Mouse (Mus musculus) intestine, embryonic 14.5 days (tissue): ENCODE data around the gene Eif3i. TPM values are rescaled to one million over a fixed set of nuclear protein-coding genes. Genes with fewer than 3 reads are reported as not detected.

Experiments used
- ATAC-seq: fragments of 200-750 bp; cut with Nextera tagmentation; replicated peaks from 2 replicates; pipeline ENCODE4 v1.8.0; 2017; ENCODE audit warnings: low read depth, moderate number of reproducible peaks, moderate TSS enrichment, moderate library complexity; ENCODE audit not compliant: low FRiP score, low TSS enrichment
- DNase-seq: peaks from one replicate; pipeline ENCODE4 v3.0.0-alpha.2; 2018; ENCODE audit warnings: low spot score
- H3K27ac ChIP-seq: fragments of 300-500 bp; sonication (generic); 2 replicates; pipeline ENCODE4 v1.5.1; 2014; ENCODE audit warnings: low read depth, mild to moderate bottlenecking, control low read depth
- H3K27me3 ChIP-seq: fragments of 300-500 bp; sonication (generic); replicated peaks from 2 replicates; pipeline ENCODE4 v1.6.1; 2014; ENCODE audit warnings: low read length, control low read depth; ENCODE audit not compliant: control insufficient read depth, insufficient read depth
- H3K36me3 ChIP-seq: fragments of 300-500 bp; sonication (generic); 2 replicates; pipeline ENCODE4 v1.6.1; 2014; ENCODE audit warnings: low read length, control low read depth; ENCODE audit not compliant: control insufficient read depth, insufficient read depth
- H3K4me1 ChIP-seq: fragments of 300-500 bp; sonication (generic); replicated peaks from 2 replicates; pipeline ENCODE4 v1.6.1; 2014; ENCODE audit warnings: low read length, control low read depth, mixed read lengths; ENCODE audit not compliant: control insufficient read depth, insufficient read depth
- H3K4me2 ChIP-seq: fragments of 300-500 bp; sonication (generic); 2 replicates; pipeline ENCODE4 v1.6.1; 2014; ENCODE audit warnings: low read length
- H3K4me3 ChIP-seq: fragments of 300-500 bp; sonication (generic); 2 replicates; pipeline ENCODE4 v1.5.1; 2014; ENCODE audit warnings: low read depth, low read length, control low read depth, mixed read lengths
- H3K9ac ChIP-seq: fragments of 300-500 bp; sonication (generic); 2 replicates; pipeline ENCODE4 v1.6.1; 2014; ENCODE audit warnings: mild to moderate bottlenecking, low read length
- H3K9me3 ChIP-seq: fragments of 300-500 bp; sonication (generic); 2 replicates; pipeline ENCODE4 v1.6.1; 2016; ENCODE audit warnings: low read length, control low read depth; ENCODE audit not compliant: control insufficient read depth
- WGBS: fragments of 180-500 bp; shearing (Covaris S2); extraction: QIAGEN DNeasy Blood & Tissue Kit; methylation state at CpG from one replicate; pipeline ENCODE4 v1.1.7; 2014; 5-methylcytosine and 5-hydroxymethylcytosine counted together
- polyA plus RNA-seq: library from polyadenylated mRNA; unstranded; fragments of >200 nt; fragmentation: Nextera tagmentation; extraction: Ambion mirVana; gene quantifications from 2 replicates; pipeline ENCODE4 v1.2.1, GENCODE M21; 2014

Gene Eif3i
- polyA plus RNA-seq, 1 experiment from 2014 or later, result 356 TPM

DNA sequence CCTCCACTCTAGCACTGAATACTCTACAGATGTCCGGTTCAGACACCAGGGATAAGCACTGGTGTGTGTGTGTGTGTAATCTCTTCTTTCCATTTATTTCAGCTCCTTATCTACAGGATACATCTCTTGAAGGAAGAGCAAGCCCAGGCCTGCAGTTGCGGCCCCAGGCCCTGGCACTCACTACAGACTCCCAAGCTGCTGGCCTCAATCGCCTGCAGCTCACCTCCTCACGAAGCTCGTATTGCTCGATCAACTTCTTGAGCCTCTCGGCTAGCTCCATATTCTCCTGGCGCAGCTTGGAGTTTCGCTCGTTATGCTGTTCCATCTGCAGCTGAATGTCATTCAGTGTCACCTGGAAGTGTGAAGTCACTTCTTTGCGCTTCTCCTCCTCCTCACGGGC, 31.4 kb upstream of the Eif3i start:
- H3K4me1 ChIP-seq, result no peaks in the 10 kb centered on the region
- DNase-seq (no peak), ATAC-seq (no peak)
- H3K36me3 ChIP-seq, result peaks cover 100% of the 10 kb centered on the region
- WGBS, result 92% methylated on average over 12 of the region's 12 CpGs
- H3K4me2 ChIP-seq, result no peak overlapping the region
- no peaks in the 10 kb centered on the region for H3K27me3 ChIP-seq
- H3K9ac ChIP-seq, result no peak overlapping the region
- H3K27ac ChIP-seq, result no peak overlapping the region
- H3K9me3 ChIP-seq, result no peaks in the 10 kb centered on the region
- H3K4me3 ChIP-seq, result no peak overlapping the region

GRCm38 (mm10) chr4:129630944-129631343, 30.5 kb upstream of the Eif3i start:
- DNase-seq (no peak), ATAC-seq (no peak)
- H3K27me3 ChIP-seq, result no peaks in the 10 kb centered on the region
- WGBS, result 75% methylated on average over 4 of the region's 4 CpGs
- no peak overlapping the region for H3K27ac ChIP-seq
- H3K4me2 ChIP-seq, result no peak overlapping the region
- no peaks in the 10 kb centered on the region for H3K9me3 ChIP-seq
- H3K36me3 ChIP-seq, result peaks cover 95% of the 10 kb centered on the region
- no peak overlapping the region for H3K4me3 ChIP-seq
- H3K4me1 ChIP-seq, result no peaks in the 10 kb centered on the region
- H3K9ac ChIP-seq, result no peak overlapping the region

- H3K9ac ChIP-seq, result no peak overlapping the region
- no peaks in the 10 kb centered on the region for H3K27me3 ChIP-seq
- H3K4me1 ChIP-seq, result peaks cover 23% of the 10 kb centered on the region
- peaks cover 46% of the 10 kb centered on the region for H3K36me3 ChIP-seq
- H3K27ac ChIP-seq, result no peak overlapping the region
- no peak overlapping the region for H3K4me2 ChIP-seq
- no peaks in the 10 kb centered on the region for H3K9me3 ChIP-seq
- H3K4me3 ChIP-seq, result no peak overlapping the region
- no peak for DNase-seq
- ATAC-seq, result no peak
- 78% methylated on average over 6 of the region's 6 CpGs for WGBS
Measured at GRCm38 (mm10) chr4:129626035-129626434, 25.6 kb upstream of the Eif3i start.

DNA sequence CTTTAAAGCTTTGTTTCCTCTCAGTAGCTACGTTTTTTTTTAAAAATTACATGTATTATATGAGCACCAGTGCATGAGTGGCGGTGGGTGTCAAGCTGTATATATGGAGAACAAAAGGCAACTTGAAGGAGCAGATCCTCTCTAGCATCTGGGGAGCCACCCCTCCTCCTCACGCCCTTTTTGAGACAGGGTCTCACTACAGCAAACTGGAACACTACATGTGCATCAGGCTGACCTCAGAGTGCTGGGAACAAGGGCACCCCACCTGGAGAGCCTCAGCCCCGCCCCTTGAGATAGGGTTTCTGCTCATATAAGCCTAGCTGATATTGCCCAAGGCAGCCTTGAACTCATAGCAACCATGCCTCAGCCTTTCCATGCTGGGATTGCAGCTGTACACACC, 25.0 kb upstream of the Eif3i start:
- H3K27me3 ChIP-seq, result no peaks in the 10 kb centered on the region
- H3K4me3 ChIP-seq, result no peak overlapping the region
- ATAC-seq, result no peak
- 48% methylated on average over 4 of the region's 4 CpGs for WGBS
- no peak for DNase-seq
- H3K9ac ChIP-seq, result peak overlapping the region; percentile 6; the same call in 1 of the 2 replicates
- peaks cover 23% of the 10 kb centered on the region for H3K4me1 ChIP-seq
- H3K9me3 ChIP-seq, result no peaks in the 10 kb centered on the region
- H3K36me3 ChIP-seq, result peaks cover 40% of the 10 kb centered on the region
- H3K4me2 ChIP-seq, result peak overlapping the region; percentile 83
- H3K27ac ChIP-seq, result peak overlapping the region; percentile 81; the same call in 1 of the 2 replicates

- peaks cover 35% of the 10 kb centered on the region for H3K36me3 ChIP-seq
- no peaks in the 10 kb centered on the region for H3K9me3 ChIP-seq
- no peaks in the 10 kb centered on the region for H3K27me3 ChIP-seq
- peak overlapping the region; percentile 83 for H3K4me2 ChIP-seq
- peak overlapping the region; percentile 81 for H3K27ac ChIP-seq
- peak overlapping the region; percentile 73 for H3K4me3 ChIP-seq
- no peak; the same call in 1 of the 2 replicates for ATAC-seq
- H3K4me1 ChIP-seq, result peaks cover 23% of the 10 kb centered on the region
- DNase-seq, result peak; percentile 66
- peak overlapping the region; percentile 36 for H3K9ac ChIP-seq
- WGBS, result 4% methylated on average over 6 of the region's 6 CpGs
Measured at GRCm38 (mm10) chr4:129625029-129625370, 24.6 kb upstream of the Eif3i start.

DNA sequence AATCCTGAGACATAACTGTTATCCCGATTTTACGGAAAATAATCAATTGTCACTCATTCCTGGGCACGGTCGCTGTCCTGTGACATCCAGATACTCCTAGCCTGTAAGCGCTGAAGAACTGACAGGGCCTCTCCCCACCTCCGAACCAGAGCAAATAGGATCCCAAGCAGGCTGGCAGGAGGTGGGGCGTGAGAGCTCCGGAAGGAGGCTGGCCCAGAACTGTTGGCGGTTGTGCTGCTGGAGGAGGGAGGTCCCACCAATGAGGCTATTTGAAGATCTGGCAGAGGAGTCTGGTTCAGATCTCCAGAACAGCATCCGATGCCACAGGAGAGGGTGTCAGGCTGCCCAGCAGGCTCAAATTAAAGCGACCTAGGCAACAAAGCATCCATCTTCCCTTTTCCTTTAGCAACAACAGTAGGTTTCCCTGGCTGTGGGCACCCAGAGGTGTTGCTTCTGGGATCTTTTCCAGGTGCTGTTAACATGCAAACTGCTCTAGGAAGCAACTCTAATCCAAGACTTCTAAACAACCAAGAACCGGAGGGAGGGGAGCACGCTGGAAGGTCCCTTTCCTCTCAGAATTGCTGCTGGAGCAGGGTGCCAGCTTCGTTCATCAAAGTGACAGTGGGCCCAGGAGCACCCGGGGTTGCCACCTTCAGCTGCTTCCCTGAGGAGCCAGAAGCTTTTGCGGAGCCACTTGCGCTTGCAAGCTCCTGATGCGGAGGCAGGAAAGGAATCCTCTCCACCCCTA, 24.0 kb upstream of the Eif3i start:
- H3K4me3 ChIP-seq, result peak overlapping the region; percentile 73
- no peaks in the 10 kb centered on the region for H3K9me3 ChIP-seq
- 1% methylated on average over 18 of the region's 18 CpGs for WGBS
- H3K4me1 ChIP-seq, result peaks cover 23% of the 10 kb centered on the region
- H3K9ac ChIP-seq, result peak overlapping the region; percentile 74
- DNase-seq (peak; percentile 84), ATAC-seq (peak; percentile 87)
- H3K27ac ChIP-seq, result peak overlapping the region; percentile 81
- no peaks in the 10 kb centered on the region for H3K27me3 ChIP-seq
- peaks cover 30% of the 10 kb centered on the region for H3K36me3 ChIP-seq
- peak overlapping the region; percentile 83 for H3K4me2 ChIP-seq

- peak; percentile 7; the same call in 1 of the 2 replicates for ATAC-seq
- peak; percentile 79 for DNase-seq
- Histone ChIP-seq H3K4me1 (peaks cover 23% of the 10 kb centered on the region), H3K9ac (peak within 1 kb of the TSS; percentile 74), H3K9me3 (no peaks in the 10 kb centered on the region), H3K4me3 (peak within 1 kb of the TSS; percentile 73), H3K36me3 (peaks cover 22% of the 10 kb centered on the region), H3K4me2 (peak within 1 kb of the TSS; percentile 83), H3K27me3 (no peaks in the 10 kb centered on the region), H3K27ac (peak within 1 kb of the TSS; percentile 81)
- WGBS, result under 1% methylated on average over 10 of the region's 10 CpGs
Measured at GRCm38 (mm10) chr4:129623681-129624091, 23.2 kb upstream of the Eif3i start, which contains the start of gene Ccdc28b. Ccdc28b (minus strand) TSS chr4:129623947.

- no peaks in the 10 kb centered on the region for H3K27me3 ChIP-seq
- DNase-seq, result no peak
- H3K36me3 ChIP-seq, result peaks cover 15% of the 10 kb centered on the region
- H3K27ac ChIP-seq, result peak overlapping the region; percentile 81
- WGBS, result 17% methylated on average over 8 of the region's 8 CpGs
- ATAC-seq, result no peak
- H3K9ac ChIP-seq, result peak overlapping the region; percentile 74
- H3K4me2 ChIP-seq, result peak overlapping the region; percentile 83
- H3K4me3 ChIP-seq, result peak overlapping the region; percentile 73
- peaks cover 29% of the 10 kb centered on the region for H3K4me1 ChIP-seq
- no peaks in the 10 kb centered on the region for H3K9me3 ChIP-seq
Measured at GRCm38 (mm10) chr4:129622803-129623535, 22.5 kb upstream of the Eif3i start.
